Mouse (Mus musculus) embryonic facial prominence, embryonic 12.5 days (tissue): ENCODE results near the gene Col6a4. TPM values are rescaled to one million over a fixed set of nuclear protein-coding genes. Genes with fewer than 3 reads are reported as not detected.

Source experiments
- ATAC-seq: fragments of 200-750 bp; cut with Nextera tagmentation; 2 replicates; pipeline ENCODE4 v1.8.0; 2017; ENCODE audit not compliant: insufficient number of reproducible peaks, insufficient read depth, low FRiP score, low TSS enrichment
- H3K27ac ChIP-seq: fragments of 300-500 bp; sonication (generic); 2 replicates; pipeline ENCODE4 v1.5.1; 2016; ENCODE audit warnings: mild to moderate bottlenecking
- H3K27me3 ChIP-seq: fragments of 300-500 bp; sonication (generic); 2 replicates; pipeline ENCODE4 v1.6.1; 2016; ENCODE audit warnings: mild to moderate bottlenecking, moderate library complexity
- H3K36me3 ChIP-seq: fragments of 300-500 bp; sonication (generic); 2 replicates; pipeline ENCODE4 v1.6.1; 2016; ENCODE audit warnings: mild to moderate bottlenecking
- H3K4me1 ChIP-seq: fragments of 300-500 bp; sonication (generic); 2 replicates; pipeline ENCODE4 v1.6.1; 2016
- H3K4me2 ChIP-seq: fragments of 300-500 bp; sonication (generic); replicated peaks from 2 replicates; pipeline ENCODE4 v1.6.1; 2016; ENCODE audit warnings: mild to moderate bottlenecking, moderate library complexity
- H3K4me3 ChIP-seq: fragments of 300-500 bp; sonication (generic); 2 replicates; pipeline ENCODE4 v1.5.1; 2016; ENCODE audit warnings: mild to moderate bottlenecking
- H3K9ac ChIP-seq: fragments of 300-500 bp; sonication (generic); 2 replicates; pipeline ENCODE4 v1.6.1; 2016; ENCODE audit warnings: mild to moderate bottlenecking, moderate library complexity
- H3K9me3 ChIP-seq: fragments of 300-500 bp; sonication (generic); 2 replicates; pipeline ENCODE4 v1.6.1; 2016; ENCODE audit warnings: mild to moderate bottlenecking, moderate library complexity
- WGBS: fragments of 180-500 bp; shearing (Covaris S2); methylation state at CpG from one replicate; pipeline ENCODE4 v1.1.7; 2016; 5-methylcytosine and 5-hydroxymethylcytosine counted together
- polyA plus RNA-seq: library from polyadenylated mRNA; unstranded; fragments of >200 nt; fragmentation: Nextera tagmentation; extraction: Ambion mirVana; gene quantifications from 2 replicates; pipeline ENCODE4 v1.2.1, GENCODE M21; 2016

Gene Col6a4
- polyA plus RNA-seq, result 0.13 TPM in 2 replicates

- Histone ChIP-seq H3K9me3 (no peaks in the 10 kb centered on the region), H3K4me1 (peaks cover 3% of the 10 kb centered on the region; the same call in 1 of the 2 replicates), H3K36me3 (no peaks in the 10 kb centered on the region), H3K27me3 (no peaks in the 10 kb centered on the region), H3K4me3 (no peak within 1 kb of the TSS), H3K4me2 (no peak within 1 kb of the TSS), H3K9ac (no peak within 1 kb of the TSS), H3K27ac (no peak within 1 kb of the TSS)
- WGBS, result 58% methylated on average over 7 of the region's 7 CpGs
- no peak for ATAC-seq
Observed at GRCm38 (mm10) chr9:106096683-106097082, at the start of gene Col6a4. Gene Col6a4, minus strand, starts transcription at chr9:106096783.

GRCm38 (mm10) chr9:106145582-106145981 lies 49.0 kb upstream of the Col6a4 start:
- no peak overlapping the region for H3K4me3 ChIP-seq
- H3K9me3 ChIP-seq, result no peaks in the 10 kb centered on the region
- no peak overlapping the region for H3K27ac ChIP-seq
- H3K4me2 ChIP-seq, result no peak overlapping the region
- H3K36me3 ChIP-seq, result no peaks in the 10 kb centered on the region
- H3K9ac ChIP-seq, result no peak overlapping the region
- ATAC-seq, result no peak
- 77% methylated on average over 2 of the region's 2 CpGs for WGBS
- H3K27me3 ChIP-seq, result peaks cover 39% of the 10 kb centered on the region
- H3K4me1 ChIP-seq, result peaks cover 12% of the 10 kb centered on the region

DNA sequence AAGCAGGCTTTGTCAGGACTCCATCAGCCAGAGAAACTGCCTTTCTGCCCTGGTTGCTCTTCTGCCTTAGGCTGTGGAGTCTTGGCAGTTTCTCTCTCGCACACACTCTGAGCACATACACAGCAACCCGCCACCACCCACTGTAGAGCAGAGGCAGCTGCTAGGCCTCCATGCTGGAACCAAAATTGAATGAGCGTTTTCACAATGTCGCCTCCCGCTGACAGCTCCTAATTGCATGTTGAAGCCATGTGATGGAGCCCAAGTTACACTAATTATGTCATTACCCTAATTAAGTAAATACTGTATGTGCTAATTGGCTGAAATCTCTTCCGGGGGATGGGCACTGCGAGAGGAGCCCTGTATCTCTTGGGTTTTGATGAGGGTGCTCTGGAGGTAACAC lies 47.6 kb upstream of the Col6a4 start:
- WGBS, result 69% methylated on average over 7 of the region's 7 CpGs

GRCm38 (mm10) chr9:106141955-106142354 lies 45.4 kb upstream of the Col6a4 start:
- H3K4me3 ChIP-seq, result no peak overlapping the region
- 74% methylated on average over 12 of the region's 12 CpGs for WGBS
- H3K9me3 ChIP-seq, result no peaks in the 10 kb centered on the region
- H3K27me3 ChIP-seq, result 0 out of 2 replicates have a peak, but pooled peaks cover 3% of the 10 kb centered on the region
- H3K4me2 ChIP-seq, result no peak overlapping the region
- no peak overlapping the region for H3K9ac ChIP-seq
- H3K36me3 ChIP-seq, result no peaks in the 10 kb centered on the region
- H3K27ac ChIP-seq, result no peak overlapping the region
- H3K4me1 ChIP-seq, result no peaks in the 10 kb centered on the region
- no peak for ATAC-seq

More for the DNA sequence above, 47.6 kb upstream of the Col6a4 start:
- no peak for ATAC-seq
- H3K9ac ChIP-seq, result no peak overlapping the region
- peaks cover 10% of the 10 kb centered on the region for H3K4me1 ChIP-seq
- no peak overlapping the region for H3K4me3 ChIP-seq
- H3K36me3 ChIP-seq, result no peaks in the 10 kb centered on the region
- H3K27ac ChIP-seq, result no peak overlapping the region
- H3K9me3 ChIP-seq, result no peaks in the 10 kb centered on the region
- peaks cover 25% of the 10 kb centered on the region for H3K27me3 ChIP-seq
- H3K4me2 ChIP-seq, result no peak overlapping the region

- H3K27ac ChIP-seq, result no peak overlapping the region
- no peak for ATAC-seq
Observed at GRCm38 (mm10) chr9:106139763-106140162, 43.2 kb upstream of the Col6a4 start.

GRCm38 (mm10) chr9:106137671-106138216 lies 41.2 kb upstream of the Col6a4 start:
- ATAC-seq, result no peak

More at GRCm38 (mm10) chr9:106139763-106140162, 43.2 kb upstream of the Col6a4 start:
- no peaks in the 10 kb centered on the region for H3K4me1 ChIP-seq
- H3K4me2 ChIP-seq, result no peak overlapping the region
- WGBS, result 26% methylated on average over 10 of the region's 10 CpGs
- H3K27me3 ChIP-seq, result no peaks in the 10 kb centered on the region
- H3K9me3 ChIP-seq, result no peaks in the 10 kb centered on the region
- H3K4me3 ChIP-seq, result no peak overlapping the region
- H3K9ac ChIP-seq, result no peak overlapping the region
- H3K36me3 ChIP-seq, result no peaks in the 10 kb centered on the region

GRCm38 (mm10) chr9:106130250-106130649 lies 33.7 kb upstream of the Col6a4 start:
- H3K4me1 ChIP-seq, result peaks cover 11% of the 10 kb centered on the region; the same call in 1 of the 2 replicates
- H3K27ac ChIP-seq, result no peak overlapping the region
- no peaks in the 10 kb centered on the region for H3K9me3 ChIP-seq
- H3K36me3 ChIP-seq, result no peaks in the 10 kb centered on the region
- H3K9ac ChIP-seq, result no peak overlapping the region
- no peak for ATAC-seq
- no peaks in the 10 kb centered on the region for H3K27me3 ChIP-seq
- H3K4me2 ChIP-seq, result no peak overlapping the region
- H3K4me3 ChIP-seq, result no peak overlapping the region
- 68% methylated on average over 7 of the region's 7 CpGs for WGBS

More at GRCm38 (mm10) chr9:106137671-106138216, 41.2 kb upstream of the Col6a4 start:
- no peak overlapping the region for H3K9ac ChIP-seq
- H3K27me3 ChIP-seq, result no peaks in the 10 kb centered on the region
- H3K4me2 ChIP-seq, result no peak overlapping the region
- H3K4me3 ChIP-seq, result no peak overlapping the region
- no peaks in the 10 kb centered on the region for H3K9me3 ChIP-seq
- H3K4me1 ChIP-seq, result no peaks in the 10 kb centered on the region
- H3K36me3 ChIP-seq, result no peaks in the 10 kb centered on the region
- WGBS, result 22% methylated on average over 10 of the region's 10 CpGs
- H3K27ac ChIP-seq, result no peak overlapping the region

- H3K4me1 ChIP-seq, result peaks cover 11% of the 10 kb centered on the region; the same call in 1 of the 2 replicates
- no peak overlapping the region for H3K4me3 ChIP-seq
- H3K4me2 ChIP-seq, result no peak overlapping the region
- no peak for ATAC-seq
- H3K27me3 ChIP-seq, result no peaks in the 10 kb centered on the region
- 87% methylated on average over 2 of the region's 2 CpGs for WGBS
- no peak overlapping the region for H3K27ac ChIP-seq
- H3K36me3 ChIP-seq, result no peaks in the 10 kb centered on the region
- H3K9me3 ChIP-seq, result no peaks in the 10 kb centered on the region
- no peak overlapping the region for H3K9ac ChIP-seq
Observed at GRCm38 (mm10) chr9:106129072-106129471, 32.5 kb upstream of the Col6a4 start.

DNA sequence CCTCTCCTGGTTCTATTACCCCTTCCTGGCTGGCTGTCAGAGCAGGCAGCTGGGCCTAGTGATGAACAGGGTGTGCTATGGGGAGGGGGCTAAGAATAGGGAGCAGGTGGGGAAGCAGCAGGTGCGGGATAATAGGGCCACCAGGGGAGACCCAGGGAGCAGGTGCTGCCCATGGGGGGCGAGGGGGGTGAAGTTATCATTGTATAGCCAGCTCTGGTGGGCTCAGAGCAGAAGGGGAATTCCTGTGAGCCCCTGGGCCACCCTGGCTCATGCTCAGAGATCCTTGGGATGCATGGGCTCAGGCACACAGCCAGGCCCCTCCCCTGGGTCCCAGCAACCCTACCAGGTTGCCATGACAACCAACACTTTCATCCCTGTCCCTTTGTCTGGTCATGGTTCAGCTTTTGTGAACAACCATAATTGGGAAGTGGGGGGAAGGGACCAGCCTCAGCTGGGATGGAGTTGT lies 30.2 kb upstream of the Col6a4 start:
- Histone ChIP-seq H3K4me1 (peaks cover 11% of the 10 kb centered on the region; the same call in 1 of the 2 replicates), H3K9me3 (no peaks in the 10 kb centered on the region), H3K36me3 (no peaks in the 10 kb centered on the region), H3K9ac (no peak overlapping the region), H3K27ac (no peak overlapping the region), H3K27me3 (no peaks in the 10 kb centered on the region), H3K4me3 (no peak overlapping the region), H3K4me2 (no peak overlapping the region)
- 30% methylated on average over 2 of the region's 2 CpGs for whole genome bisulfite sequencing
- peak; percentile 81 for ATAC-seq

DNA sequence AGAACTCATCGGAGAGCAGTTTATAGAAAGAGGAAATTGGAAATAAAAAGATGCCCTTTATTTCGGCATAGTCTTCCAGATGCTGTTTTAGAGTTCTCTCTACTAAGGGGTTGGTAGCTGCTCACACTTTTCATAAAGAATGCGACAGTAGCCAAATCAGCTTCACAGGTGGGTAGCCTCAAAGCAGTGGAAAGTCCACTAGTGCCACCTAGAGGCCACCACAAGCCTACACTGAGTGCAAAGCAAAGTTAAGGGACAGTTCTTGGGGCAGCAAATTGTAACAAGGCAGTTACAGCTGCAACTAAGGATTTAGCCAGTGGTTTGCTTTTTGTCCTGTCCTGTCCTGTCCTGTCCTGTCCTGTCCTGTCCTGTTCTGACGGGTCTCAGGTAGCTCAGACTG lies 27.0 kb upstream of the Col6a4 start:
- no peak overlapping the region for H3K9ac ChIP-seq
- no peak for ATAC-seq
- no peak overlapping the region for H3K27ac ChIP-seq
- H3K9me3 ChIP-seq, result no peaks in the 10 kb centered on the region
- no peaks in the 10 kb centered on the region for H3K27me3 ChIP-seq
- no peaks in the 10 kb centered on the region for H3K36me3 ChIP-seq
- no peak overlapping the region for H3K4me3 ChIP-seq
- H3K4me2 ChIP-seq, result no peak overlapping the region
- WGBS, result 42% methylated on average over 4 of the region's 4 CpGs
- peaks cover 11% of the 10 kb centered on the region; the same call in 1 of the 2 replicates for H3K4me1 ChIP-seq

DNA sequence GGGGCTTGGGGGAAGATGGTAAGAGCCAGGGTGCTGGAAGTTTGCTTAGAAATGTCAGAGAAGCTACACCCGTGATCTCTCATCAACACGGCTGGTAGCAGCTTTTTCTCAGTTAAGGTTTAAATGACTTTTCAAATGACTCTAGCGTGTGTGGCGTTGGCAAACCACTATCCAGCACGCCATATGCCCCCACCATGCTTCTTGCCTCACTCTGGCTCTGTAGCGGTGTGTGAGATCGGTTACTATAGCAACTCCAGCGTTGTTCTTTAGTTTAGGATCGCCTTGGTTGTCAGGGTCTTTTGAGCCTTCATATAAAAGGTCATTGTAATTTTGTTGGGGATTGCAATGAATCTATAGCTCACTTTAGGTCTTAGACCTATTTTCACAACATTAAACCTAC lies 22.5 kb upstream of the Col6a4 start:
- H3K36me3 ChIP-seq, result no peaks in the 10 kb centered on the region
- H3K27me3 ChIP-seq, result no peaks in the 10 kb centered on the region
- peaks cover 5% of the 10 kb centered on the region; the same call in 1 of the 2 replicates for H3K4me1 ChIP-seq
- H3K4me2 ChIP-seq, result no peak overlapping the region
- H3K27ac ChIP-seq, result no peak overlapping the region
- no peak overlapping the region for H3K4me3 ChIP-seq
- no peak for ATAC-seq
- 82% methylated on average over 9 of the region's 9 CpGs for WGBS
- H3K9ac ChIP-seq, result no peak overlapping the region
- H3K9me3 ChIP-seq, result no peaks in the 10 kb centered on the region

- Histone ChIP-seq H3K4me3 (no peak overlapping the region), H3K27me3 (no peaks in the 10 kb centered on the region), H3K27ac (no peak overlapping the region), H3K9ac (no peak overlapping the region), H3K9me3 (no peaks in the 10 kb centered on the region), H3K36me3 (no peaks in the 10 kb centered on the region), H3K4me1 (peaks cover 5% of the 10 kb centered on the region; the same call in 1 of the 2 replicates), H3K4me2 (peak overlapping the region; percentile 28)
- ATAC-seq, result no peak
- 29% methylated on average over 13 of the region's 13 CpGs for WGBS
Observed at GRCm38 (mm10) chr9:106115801-106116424, 19.3 kb upstream of the Col6a4 start.
